Mouse (Mus musculus) midbrain, embryonic 13.5 days (tissue): ENCODE results near the gene Bpgm. TPM values are rescaled to one million over a fixed set of nuclear protein-coding genes. Genes with fewer than 3 reads are reported as not detected.
A peak's percentile ranks its signal among the peaks of the same experiment; 100 is the strongest.

ENCODE experiments used
- ATAC-seq: fragments of 200-750 bp; cut with Nextera tagmentation; 2 replicates; pipeline ENCODE4 v1.8.0; 2017; ENCODE audit warnings: mild to moderate bottlenecking, moderate TSS enrichment, moderate library complexity
- H3K27ac ChIP-seq: fragments of 300-500 bp; sonication (generic); 2 replicates; pipeline ENCODE4 v1.5.1; 2015; ENCODE audit warnings: inconsistent platforms, mild to moderate bottlenecking, moderate library complexity
- H3K27me3 ChIP-seq: fragments of 300-500 bp; sonication (generic); 2 replicates; pipeline ENCODE4 v1.6.1; 2015; ENCODE audit warnings: mild to moderate bottlenecking, inconsistent platforms
- H3K36me3 ChIP-seq: fragments of 300-500 bp; sonication (generic); 2 replicates; pipeline ENCODE4 v1.6.1; 2015; ENCODE audit warnings: mild to moderate bottlenecking, inconsistent platforms
- H3K4me1 ChIP-seq: fragments of 300-500 bp; sonication (generic); replicated peaks from 2 replicates; pipeline ENCODE4 v1.6.1; 2015; ENCODE audit warnings: inconsistent platforms
- H3K4me2 ChIP-seq: fragments of 300-500 bp; sonication (generic); replicated peaks from 2 replicates; pipeline ENCODE4 v1.6.1; 2015; ENCODE audit warnings: moderate library complexity, mild to moderate bottlenecking, inconsistent platforms
- H3K4me3 ChIP-seq: fragments of 300-500 bp; sonication (generic); replicated peaks from 2 replicates; pipeline ENCODE4 v1.5.1; 2015; ENCODE audit warnings: mild to moderate bottlenecking, inconsistent platforms
- H3K9ac ChIP-seq: fragments of 300-500 bp; sonication (generic); replicated peaks from 2 replicates; pipeline ENCODE4 v1.6.1; 2015; ENCODE audit warnings: mild to moderate bottlenecking, inconsistent platforms
- H3K9me3 ChIP-seq: fragments of 300-500 bp; sonication (generic); 2 replicates; pipeline ENCODE4 v1.6.1; 2016; ENCODE audit warnings: mild to moderate bottlenecking, inconsistent platforms
- WGBS: fragments of 180-500 bp; shearing (Covaris S2); methylation state at CpG from one replicate; pipeline ENCODE4 v1.1.7; 2015; 5-methylcytosine and 5-hydroxymethylcytosine counted together
- polyA plus RNA-seq: library from polyadenylated mRNA; unstranded; fragments of >200 nt; fragmentation: Nextera tagmentation; extraction: Ambion mirVana; gene quantifications from 2 replicates; pipeline ENCODE4 v1.2.1, GENCODE M21; 2015

Gene Bpgm
- polyA plus RNA-seq, 1 experiment from 2014 or later = 93.7 TPM

GRCm38 (mm10) chr6:34493327-34494095 lies 17.5 kb downstream of the Bpgm start:
- Histone ChIP-seq H3K4me3 (no peak overlapping the region), H3K36me3 (peaks cover 30% of the 10 kb centered on the region), H3K27me3 (no peaks in the 10 kb centered on the region), H3K9me3 (no peaks in the 10 kb centered on the region), H3K4me2 (no peak overlapping the region), H3K9ac (no peak overlapping the region), H3K27ac (no peak overlapping the region), H3K4me1 (peaks cover 7% of the 10 kb centered on the region; the same call in 1 of the 2 replicates)
- WGBS = 90% methylated on average over 21 of the region's 21 CpGs
- ATAC-seq = no peak

GRCm38 (mm10) chr6:34495140-34495551 lies 19.1 kb downstream of the Bpgm start:
- 76% methylated on average over 7 of the region's 7 CpGs for WGBS

GRCm38 (mm10) chr6:34497991-34498625 lies 22.1 kb downstream of the Bpgm start:
- WGBS = 80% methylated on average over 5 of the region's 5 CpGs
- no peak overlapping the region for H3K27ac ChIP-seq
- H3K27me3 ChIP-seq = no peaks in the 10 kb centered on the region
- no peak overlapping the region for H3K4me3 ChIP-seq
- ATAC-seq = no peak
- H3K4me1 ChIP-seq = peaks cover 15% of the 10 kb centered on the region; the same call in 1 of the 2 replicates
- no peak overlapping the region for H3K9ac ChIP-seq
- peaks cover 6% of the 10 kb centered on the region; the same call in 1 of the 2 replicates for H3K36me3 ChIP-seq
- H3K9me3 ChIP-seq = no peaks in the 10 kb centered on the region
- no peak overlapping the region for H3K4me2 ChIP-seq

More at GRCm38 (mm10) chr6:34495140-34495551, 19.1 kb downstream of the Bpgm start:
- Histone ChIP-seq H3K4me2 (no peak overlapping the region), H3K9ac (no peak overlapping the region), H3K27ac (no peak overlapping the region), H3K36me3 (peaks cover 20% of the 10 kb centered on the region), H3K9me3 (no peaks in the 10 kb centered on the region), H3K4me3 (no peak overlapping the region), H3K27me3 (no peaks in the 10 kb centered on the region), H3K4me1 (peaks cover 15% of the 10 kb centered on the region; the same call in 1 of the 2 replicates)
- no peak for ATAC-seq

- 82% methylated on average over 7 of the region's 7 CpGs for WGBS
- H3K4me3 ChIP-seq = no peak overlapping the region
- no peak overlapping the region for H3K4me2 ChIP-seq
- H3K4me1 ChIP-seq = peaks cover 11% of the 10 kb centered on the region; the same call in 1 of the 2 replicates
- H3K9me3 ChIP-seq = no peaks in the 10 kb centered on the region
- peaks cover 24% of the 10 kb centered on the region for H3K36me3 ChIP-seq
- H3K27ac ChIP-seq = no peak overlapping the region
- H3K9ac ChIP-seq = no peak overlapping the region
- no peaks in the 10 kb centered on the region for H3K27me3 ChIP-seq
- ATAC-seq = no peak
Observed at GRCm38 (mm10) chr6:34502291-34502690, 26.3 kb downstream of the Bpgm start.

GRCm38 (mm10) chr6:34505957-34506356 lies 29.9 kb downstream of the Bpgm start:
- H3K9ac ChIP-seq = no peak overlapping the region
- no peak overlapping the region for H3K27ac ChIP-seq
- H3K27me3 ChIP-seq = no peaks in the 10 kb centered on the region
- no peaks in the 10 kb centered on the region for H3K9me3 ChIP-seq
- H3K4me2 ChIP-seq = no peak overlapping the region
- peaks cover 27% of the 10 kb centered on the region for H3K36me3 ChIP-seq
- ATAC-seq = no peak
- no peaks in the 10 kb centered on the region for H3K4me1 ChIP-seq
- no peak overlapping the region for H3K4me3 ChIP-seq
- 84% methylated on average over 11 of the region's 11 CpGs for WGBS

GRCm38 (mm10) chr6:34507581-34507980 lies 31.6 kb downstream of the Bpgm start:
- H3K9me3 ChIP-seq = no peaks in the 10 kb centered on the region
- H3K4me3 ChIP-seq = no peak overlapping the region
- peaks cover 27% of the 10 kb centered on the region for H3K36me3 ChIP-seq
- no peak for ATAC-seq
- H3K9ac ChIP-seq = no peak overlapping the region
- H3K27ac ChIP-seq = no peak overlapping the region
- whole genome bisulfite sequencing = 95% methylated on average over 4 of the region's 4 CpGs
- H3K27me3 ChIP-seq = no peaks in the 10 kb centered on the region
- H3K4me1 ChIP-seq = no peaks in the 10 kb centered on the region
- H3K4me2 ChIP-seq = no peak overlapping the region

- Histone ChIP-seq H3K4me2 (no peak overlapping the region), H3K4me1 (no peaks in the 10 kb centered on the region), H3K4me3 (no peak overlapping the region), H3K27me3 (no peaks in the 10 kb centered on the region), H3K36me3 (peaks cover 27% of the 10 kb centered on the region), H3K9me3 (no peaks in the 10 kb centered on the region), H3K27ac (no peak overlapping the region), H3K9ac (no peak overlapping the region)
- 95% methylated on average over 4 of the region's 4 CpGs for WGBS
- no peak for ATAC-seq
Observed at GRCm38 (mm10) chr6:34508016-34508415, 32.0 kb downstream of the Bpgm start.

DNA sequence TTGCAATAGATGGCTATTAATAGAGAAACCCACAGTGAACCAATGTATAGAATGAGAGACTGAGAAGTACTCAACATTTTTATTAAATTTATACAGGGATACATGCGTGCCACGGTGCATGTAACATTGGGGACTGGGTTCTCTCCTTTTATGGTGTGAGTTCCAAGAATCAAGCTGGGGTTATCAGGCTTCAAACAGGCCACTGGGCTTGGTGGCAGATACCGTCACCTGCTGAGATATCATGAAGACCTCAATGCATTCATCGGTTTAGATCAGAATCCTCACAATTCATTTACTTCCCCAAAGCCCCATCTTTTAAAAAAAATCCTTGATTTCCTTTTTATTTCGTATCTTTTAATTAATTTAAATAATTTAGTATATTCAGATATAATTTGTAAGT lies 34.3 kb downstream of the Bpgm start:
- Histone ChIP-seq H3K4me3 (no peak overlapping the region), H3K36me3 (peaks cover 15% of the 10 kb centered on the region), H3K27me3 (no peaks in the 10 kb centered on the region), H3K4me1 (no peaks in the 10 kb centered on the region), H3K4me2 (no peak overlapping the region), H3K9me3 (no peaks in the 10 kb centered on the region), H3K9ac (no peak overlapping the region), H3K27ac (no peak overlapping the region)
- ATAC-seq = no peak
- WGBS = 94% methylated on average over 5 of the region's 5 CpGs

- 70% methylated on average over 2 of the region's 2 CpGs for WGBS
- ATAC-seq = peak; percentile 88
- Histone ChIP-seq H3K4me1 (no peaks in the 10 kb centered on the region), H3K9me3 (no peaks in the 10 kb centered on the region), H3K4me2 (no peak overlapping the region), H3K36me3 (peaks cover 6% of the 10 kb centered on the region), H3K9ac (no peak overlapping the region), H3K27ac (no peak overlapping the region), H3K27me3 (no peaks in the 10 kb centered on the region), H3K4me3 (no peak overlapping the region)
Observed at GRCm38 (mm10) chr6:34511410-34511809, 35.4 kb downstream of the Bpgm start.

DNA sequence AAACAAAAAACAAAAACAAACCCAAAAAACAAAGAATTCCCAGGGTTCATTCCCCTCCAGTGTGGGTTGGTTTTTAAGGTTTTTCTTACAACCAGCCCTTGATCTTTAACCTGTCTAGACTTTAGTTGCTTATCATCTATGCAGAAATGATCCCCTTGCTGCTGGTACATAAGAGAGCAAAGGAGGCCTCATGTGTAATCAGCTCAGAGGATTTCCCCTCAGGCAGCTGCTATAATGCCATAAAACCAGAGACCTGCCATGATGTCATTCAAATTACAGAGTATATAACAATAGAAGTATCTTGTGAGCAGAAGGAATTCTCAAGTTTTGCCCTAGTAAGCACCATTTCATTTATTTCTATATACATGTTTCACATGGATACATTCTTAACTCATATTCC lies 36.7 kb downstream of the Bpgm start:
- H3K27ac ChIP-seq = no peak overlapping the region
- no peaks in the 10 kb centered on the region for H3K27me3 ChIP-seq
- no peaks in the 10 kb centered on the region for H3K9me3 ChIP-seq
- no peak overlapping the region for H3K4me2 ChIP-seq
- ATAC-seq = no peak
- no peaks in the 10 kb centered on the region for H3K4me1 ChIP-seq
- no peak overlapping the region for H3K9ac ChIP-seq
- no peak overlapping the region for H3K4me3 ChIP-seq
- H3K36me3 ChIP-seq = 0 out of 2 replicates have a peak, but pooled peaks cover under 1% of the 10 kb centered on the region

GRCm38 (mm10) chr6:34514655-34515054 lies 38.6 kb downstream of the Bpgm start:
- H3K27ac ChIP-seq = no peak overlapping the region
- no peak for ATAC-seq
- H3K4me3 ChIP-seq = no peak overlapping the region

DNA sequence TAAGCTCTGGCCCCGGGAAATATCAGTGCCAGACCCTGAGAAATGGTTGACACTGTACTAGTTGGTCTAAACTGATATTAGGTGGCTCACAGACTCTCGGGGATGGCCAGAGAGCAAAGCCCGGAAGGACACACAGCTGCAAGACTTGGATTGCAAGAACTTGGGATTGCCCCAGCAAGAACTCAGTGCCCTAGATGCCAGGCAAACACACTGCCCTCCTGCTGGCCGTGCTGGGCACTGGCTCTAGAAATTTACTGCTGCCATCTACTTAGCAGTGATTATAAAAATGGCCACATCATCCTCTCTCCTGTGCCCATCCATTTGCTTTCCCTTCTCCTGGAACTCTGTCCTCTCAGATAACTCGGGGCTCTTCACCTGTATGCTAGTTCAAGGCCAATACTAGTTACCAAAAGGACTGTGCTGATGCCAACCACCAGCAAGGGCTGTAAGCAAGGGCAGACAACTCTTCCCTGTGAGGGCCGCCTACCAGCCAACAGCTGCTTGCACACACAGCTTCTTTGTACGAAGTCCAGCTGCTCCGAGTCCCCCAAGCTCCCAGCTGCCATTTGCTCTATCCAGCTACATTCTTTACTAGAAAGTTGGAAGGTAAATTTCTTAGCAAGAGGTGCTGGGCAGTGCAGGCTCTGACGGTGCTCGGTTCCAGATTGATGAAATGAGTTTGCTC lies 39.2 kb downstream of the Bpgm start:
- WGBS = 81% methylated on average over 10 of the region's 10 CpGs
- H3K4me2 ChIP-seq = no peak overlapping the region
- no peak for ATAC-seq
- H3K36me3 ChIP-seq = no peaks in the 10 kb centered on the region
- no peaks in the 10 kb centered on the region for H3K4me1 ChIP-seq
- H3K9ac ChIP-seq = no peak overlapping the region
- H3K4me3 ChIP-seq = no peak overlapping the region
- H3K27me3 ChIP-seq = no peaks in the 10 kb centered on the region
- no peak overlapping the region for H3K27ac ChIP-seq
- H3K9me3 ChIP-seq = no peaks in the 10 kb centered on the region

More at GRCm38 (mm10) chr6:34514655-34515054, 38.6 kb downstream of the Bpgm start:
- Histone ChIP-seq H3K4me1 (no peaks in the 10 kb centered on the region), H3K9ac (no peak overlapping the region), H3K4me2 (no peak overlapping the region), H3K36me3 (no peaks in the 10 kb centered on the region), H3K27me3 (no peaks in the 10 kb centered on the region), H3K9me3 (no peaks in the 10 kb centered on the region)
- 53% methylated on average over 5 of the region's 5 CpGs for WGBS
